Mouse (Mus musculus) liver, embryonic 14 days (tissue): ENCODE results near the gene Ppp2r5a. TPM values are rescaled to one million over a fixed set of nuclear protein-coding genes. Genes with fewer than 3 reads are reported as not detected.

ENCODE experiments used
- polyA plus RNA-seq: library from polyadenylated mRNA; depleted of rRNA; stranded (reverse); fragments of >200 nt; gene quantifications from 2 replicates; pipeline ENCODE4 v1.2.3, GENCODE M21; 2012; rRNA removed

Gene Ppp2r5a
- polyA plus RNA-seq, result 23.9 and 26.4 TPM in 2 replicates

GRCm38 (mm10) chr1:191403074-191403473 lies at the start of gene Ppp2r5a:
Gene Ppp2r5a, minus strand, starts transcription at chr1:191403272.

GRCm38 (mm10) chr1:191325726-191326232 lies 77.3 kb downstream of the Ppp2r5a start, which contains the start of gene Tmem206:
Gene Tmem206, plus strand, starts transcription at chr1:191325912.

DNA sequence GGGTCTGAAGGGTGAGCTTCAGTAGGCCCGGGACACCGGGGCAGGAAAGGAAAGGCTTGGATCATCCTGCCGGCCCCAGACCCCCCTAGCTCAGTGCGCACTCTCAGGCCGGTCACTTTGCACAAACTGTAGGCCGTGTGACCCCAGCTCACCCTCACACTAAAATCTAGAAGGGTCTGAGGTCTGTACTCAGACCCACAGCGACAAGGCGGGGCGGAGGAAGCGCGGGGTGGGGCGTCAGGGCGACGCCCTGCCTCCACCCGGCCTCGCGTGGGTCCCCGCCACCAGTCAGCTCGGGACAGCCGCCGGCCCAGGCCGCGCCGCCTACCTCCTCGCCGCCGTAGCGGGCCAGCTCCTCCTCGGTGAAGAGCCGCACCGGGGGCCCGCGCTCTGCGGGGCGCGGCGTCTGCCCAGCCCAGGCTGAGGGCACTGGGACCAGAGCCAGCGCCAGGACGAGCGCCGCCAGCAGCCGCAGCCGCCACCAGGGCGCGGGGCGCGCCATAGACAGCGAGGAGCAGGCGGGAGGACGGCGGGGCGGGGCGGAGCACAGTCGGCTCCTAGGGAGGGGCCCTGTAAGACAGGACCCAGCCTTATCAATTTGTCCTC lies 85.4 kb downstream of the Ppp2r5a start, which contains the start of gene Nenf:
TSS of gene Nenf (minus strand) at position 604 of the 606 bp plus-strand sequence.

Other genes starting within 250 kb of the Ppp2r5a start
- gene Fam71a, start 238.5 kb downstream of the Ppp2r5a start, polyA plus RNA-seq, result not detected in 2 replicates
- gene Atf3, start 185.2 kb downstream of the Ppp2r5a start, polyA plus RNA-seq, result 0.76 and 0.84 TPM in 2 replicates
- 28.4 and 28.8 TPM in 2 replicates for gene Nenf, start 85.1 kb downstream of the Ppp2r5a start, polyA plus RNA-seq
- 4.1 and 4.9 TPM in 2 replicates for gene Tmem206, start 77.4 kb downstream of the Ppp2r5a start, polyA plus RNA-seq
- 18.0 and 20.0 TPM in 2 replicates for gene Dtl, start 172.3 kb upstream of the Ppp2r5a start, polyA plus RNA-seq
- gene Ints7, start 172.4 kb upstream of the Ppp2r5a start, polyA plus RNA-seq, result 15.7 and 19.5 TPM in 2 replicates